Mouse (Mus musculus) thymus, adult 2 months (tissue): Measurements from ENCODE around the gene B3gntl1. TPM values are rescaled to one million over a fixed set of nuclear protein-coding genes. Genes with fewer than 3 reads are reported as not detected.

ENCODE experiments used
- DNase-seq: peaks from one replicate; pipeline ENCODE4 v3.0.0; 2021
- H3K27ac ChIP-seq: fragments of 200-500 bp; 2 replicates; pipeline ENCODE4 v1.5.1; 2012; ENCODE audit warnings: low read length, control low read depth; ENCODE audit not compliant: control insufficient read depth, insufficient read depth
- H3K27me3 ChIP-seq: fragments of 200-500 bp; 2 replicates; pipeline ENCODE4 v1.6.1; 2012; ENCODE audit warnings: mild to moderate bottlenecking, low read length, moderate library complexity, mixed read lengths; ENCODE audit not compliant: control insufficient read depth, insufficient read depth
- H3K36me3 ChIP-seq: fragments of 200-500 bp; 2 replicates; pipeline ENCODE4 v1.6.1; 2012; ENCODE audit warnings: mild to moderate bottlenecking, low read length, moderate library complexity; ENCODE audit not compliant: control insufficient read depth, insufficient read depth
- H3K4me1 ChIP-seq: fragments of 200-500 bp; replicated peaks from 2 replicates; pipeline ENCODE4 v1.6.1; 2012; ENCODE audit warnings: low read length; ENCODE audit not compliant: control insufficient read depth, insufficient read depth
- H3K4me3 ChIP-seq: fragments of 200-500 bp; 2 replicates; pipeline ENCODE4 v1.5.1; 2012; ENCODE audit warnings: mild to moderate bottlenecking, low read length, control low read depth, moderate library complexity; ENCODE audit not compliant: control insufficient read depth, insufficient read depth
- CTCF ChIP-seq: fragments of 200-500 bp; IDR thresholded peaks from 2 replicates; pipeline ENCODE4 v1.5.1; 2012; ENCODE audit warnings: mild to moderate bottlenecking, control low read depth, low read length, moderate library complexity, borderline replicate concordance; ENCODE audit not compliant: control insufficient read depth, poor library complexity, insufficient read depth; ENCODE audit errors: extremely low read depth
- POLR2A ChIP-seq: fragments of 200-500 bp; IDR thresholded peaks from 2 replicates; pipeline ENCODE4 v1.6.1; 2012; ENCODE audit warnings: mild to moderate bottlenecking, low read length, control low read depth, moderate library complexity; ENCODE audit not compliant: control insufficient read depth, poor library complexity, insufficient read depth; ENCODE audit errors: extremely low read depth
- WGBS: fragments of 180-500 bp; shearing (Covaris S2); methylation state at CpG from one replicate; pipeline ENCODE4 v1.1.7; 2018; 5-methylcytosine and 5-hydroxymethylcytosine counted together
- polyA plus RNA-seq: library from polyadenylated mRNA; depleted of rRNA; stranded (reverse); fragments of >200 nt; gene quantifications from 2 replicates; pipeline ENCODE4 v1.2.3, GENCODE M21; 2012

B3gntl1 gene
- polyA plus RNA-seq, 1 experiment: 6.8 TPM

DNA sequence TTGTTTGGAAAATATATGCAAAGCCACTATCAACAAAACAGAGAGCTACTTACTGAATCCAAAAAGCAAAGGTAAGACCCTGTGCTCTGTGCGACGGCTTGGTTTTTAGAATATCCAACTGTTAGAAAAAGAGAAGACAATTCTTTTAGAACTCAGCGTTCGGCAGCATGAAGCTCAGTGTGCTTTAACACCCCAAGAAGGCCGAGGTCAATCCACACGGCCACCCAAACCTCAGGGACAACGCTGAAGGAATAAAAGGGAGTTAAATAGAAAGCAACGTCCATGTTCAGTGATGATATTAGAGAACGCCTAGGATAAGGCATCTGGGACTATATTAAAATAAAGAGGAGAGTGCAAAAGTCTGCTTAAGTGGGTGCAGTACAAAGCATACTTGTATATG, 21.4 kb downstream of the B3gntl1 start:
- Histone ChIP-seq H3K4me1 (peaks cover 8% of the 10 kb centered on the region), H3K4me3 (no peak overlapping the region), H3K27me3 (no peaks in the 10 kb centered on the region), H3K27ac (no peak overlapping the region), H3K36me3 (no peaks in the 10 kb centered on the region)
- DNase-seq: no peak
- TF ChIP-seq POLR2A: no peak
- no peak for TF ChIP-seq CTCF
- 98% methylated on average over 9 of the region's 9 CpGs for WGBS

DNA sequence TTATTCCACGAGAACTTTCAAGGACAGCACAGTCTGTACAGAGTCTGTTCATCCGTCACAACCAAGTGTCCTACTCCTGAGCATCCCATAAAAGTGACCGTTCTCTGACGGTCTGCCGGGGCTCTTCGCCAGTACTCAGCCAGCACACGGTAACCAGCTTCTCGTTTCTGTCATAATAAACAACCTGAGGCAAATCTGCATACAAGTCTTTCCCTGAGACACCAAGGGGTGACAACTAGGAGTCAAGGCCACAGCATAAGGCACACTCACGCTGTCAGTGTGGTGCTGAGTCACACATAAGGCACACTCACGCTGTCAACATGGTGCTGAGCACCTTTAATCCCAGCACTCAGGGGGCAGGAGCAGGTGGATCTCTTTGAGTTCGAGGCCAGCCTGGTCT, 22.3 kb downstream of the B3gntl1 start:
- Histone ChIP-seq H3K27me3 (no peaks in the 10 kb centered on the region), H3K36me3 (no peaks in the 10 kb centered on the region), H3K4me1 (peaks cover 6% of the 10 kb centered on the region), H3K27ac (no peak overlapping the region), H3K4me3 (no peak overlapping the region)
- TF ChIP-seq CTCF (no peak), POLR2A (no peak)
- no peak for DNase-seq
- WGBS: 96% methylated on average over 11 of the region's 11 CpGs

DNA sequence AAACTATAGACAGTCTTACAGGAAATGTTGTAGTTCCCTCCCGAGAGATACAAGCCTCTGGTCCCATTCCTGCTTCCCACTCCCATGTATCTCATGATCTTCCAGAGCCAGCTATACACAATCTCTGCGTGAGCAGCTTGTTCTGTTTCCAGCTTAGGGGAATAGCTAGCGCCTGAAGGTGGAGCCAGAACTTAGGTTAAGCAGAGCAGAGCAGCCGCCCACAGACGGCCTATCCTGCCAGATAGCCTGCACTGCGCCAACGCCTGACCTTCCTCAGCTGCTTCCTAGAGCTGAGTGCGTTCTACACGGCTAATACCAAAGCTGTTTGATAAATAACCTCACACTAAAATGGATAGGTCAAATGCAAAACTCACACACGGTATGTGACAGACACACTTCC, 23.1 kb downstream of the B3gntl1 start:
- DNase-seq: no peak

DNA sequence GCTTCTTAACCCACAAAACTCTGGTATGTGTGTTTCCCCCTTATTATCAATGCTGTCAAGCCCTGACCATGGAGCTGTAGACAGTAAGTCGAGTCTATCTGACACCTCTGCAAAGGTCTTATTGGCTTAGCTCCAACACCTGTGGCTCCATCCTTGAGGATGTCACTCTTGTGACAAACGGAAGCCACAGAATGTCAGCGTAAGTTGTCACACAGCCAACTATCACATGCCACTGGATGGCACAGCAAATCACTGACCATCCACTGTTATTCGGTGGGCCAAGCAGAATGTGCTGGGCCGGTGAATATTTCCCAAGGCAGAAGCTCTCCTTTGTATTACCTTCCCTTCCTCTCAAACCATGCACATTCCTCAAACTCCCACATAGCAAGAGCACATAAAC, 24.8 kb downstream of the B3gntl1 start:
- no peak for TF ChIP-seq CTCF
- no peak for TF ChIP-seq POLR2A
- H3K4me3 ChIP-seq: no peak overlapping the region
- DNase-seq: no peak
- no peaks in the 10 kb centered on the region for H3K27me3 ChIP-seq
- no peaks in the 10 kb centered on the region for H3K4me1 ChIP-seq
- WGBS: 94% methylated on average over 5 of the region's 5 CpGs
- H3K36me3 ChIP-seq: no peaks in the 10 kb centered on the region
- no peak overlapping the region for H3K27ac ChIP-seq

More for the DNA sequence above, 23.1 kb downstream of the B3gntl1 start:
- no peaks in the 10 kb centered on the region for H3K36me3 ChIP-seq
- H3K4me1 ChIP-seq: no peaks in the 10 kb centered on the region
- no peak overlapping the region for H3K4me3 ChIP-seq
- no peak overlapping the region for H3K27ac ChIP-seq
- 89% methylated on average over 10 of the region's 10 CpGs for WGBS
- H3K27me3 ChIP-seq: no peaks in the 10 kb centered on the region
- no peak for TF ChIP-seq CTCF

DNA sequence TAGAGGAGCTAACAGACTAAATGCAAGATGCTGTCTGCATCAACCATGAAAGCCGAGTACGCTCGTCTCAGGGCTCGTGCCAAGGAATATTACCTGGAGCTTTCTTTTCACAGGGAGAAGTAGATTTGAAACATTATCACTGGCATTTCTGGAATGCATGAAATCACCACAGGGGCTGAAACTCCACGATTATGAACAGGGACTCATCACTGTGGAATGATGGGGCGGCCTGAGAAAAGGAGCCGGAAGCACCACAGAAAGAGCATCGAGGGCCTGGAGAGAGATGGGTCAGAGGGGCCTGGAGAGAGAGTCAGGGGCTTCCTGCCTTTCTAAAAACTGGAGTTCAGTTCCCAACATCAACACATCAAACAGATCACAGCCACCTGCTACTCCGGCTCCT, 25.6 kb downstream of the B3gntl1 start:
- TF ChIP-seq POLR2A (no peak), CTCF (no peak)
- DNase-seq: no peak
- Histone ChIP-seq H3K27me3 (no peaks in the 10 kb centered on the region), H3K36me3 (no peaks in the 10 kb centered on the region), H3K4me3 (no peak overlapping the region), H3K27ac (no peak overlapping the region), H3K4me1 (no peaks in the 10 kb centered on the region)
- WGBS: 94% methylated on average over 9 of the region's 9 CpGs

DNA sequence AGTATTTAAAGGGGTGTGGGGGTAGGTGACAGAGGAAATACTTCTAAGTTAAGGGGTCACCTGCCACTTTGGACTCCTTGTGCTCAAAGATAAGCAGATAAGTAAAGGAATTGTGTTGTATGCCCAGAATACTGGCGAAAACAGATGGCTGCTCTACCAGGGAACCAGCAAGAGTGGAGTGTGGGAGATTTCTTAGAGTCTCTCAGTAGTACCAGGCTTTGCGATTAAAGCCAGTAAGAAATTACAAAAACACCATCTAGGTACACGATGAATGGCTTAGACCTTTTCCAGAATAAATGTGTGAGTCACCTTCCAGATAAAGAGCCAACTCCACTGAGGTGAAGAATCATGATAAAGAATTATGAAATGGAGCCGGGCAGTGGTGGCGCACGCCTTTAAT, 27.6 kb downstream of the B3gntl1 start:
- Histone ChIP-seq H3K36me3 (no peaks in the 10 kb centered on the region), H3K4me1 (no peaks in the 10 kb centered on the region), H3K27me3 (no peaks in the 10 kb centered on the region), H3K4me3 (no peak overlapping the region), H3K27ac (no peak overlapping the region)
- no peak for DNase-seq
- TF ChIP-seq CTCF: no peak
- TF ChIP-seq POLR2A: no peak
- WGBS: 98% methylated on average over 6 of the region's 6 CpGs

DNA sequence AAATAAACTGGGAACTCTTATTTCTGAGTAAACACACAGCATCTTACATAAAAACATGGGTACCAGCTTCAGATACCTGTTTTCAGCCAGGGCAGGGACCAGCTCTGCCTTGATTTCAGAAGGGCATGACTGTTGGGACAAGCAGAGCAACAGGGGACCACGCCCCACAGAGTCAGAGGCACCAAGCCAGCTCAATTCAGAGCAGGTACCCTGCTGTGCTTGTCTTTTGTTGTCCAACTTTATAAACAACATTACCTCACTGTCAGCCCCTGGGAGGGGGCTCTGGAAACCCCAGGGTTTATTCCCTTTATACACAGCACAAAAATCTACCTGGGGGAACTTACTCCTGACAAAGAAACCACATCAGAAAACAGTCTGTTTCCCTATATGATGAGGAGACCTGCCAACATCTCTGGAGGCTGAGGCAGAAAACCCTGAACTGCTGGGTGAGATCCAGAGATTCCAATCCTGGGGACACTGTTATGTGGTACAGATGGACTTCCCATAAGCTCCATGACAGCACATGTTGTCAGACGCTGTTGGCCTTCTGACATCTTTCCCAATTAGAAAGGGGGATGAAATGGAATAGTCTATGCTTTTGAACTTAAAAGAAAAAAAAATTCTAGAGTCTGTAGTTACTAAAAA, 31.3 kb downstream of the B3gntl1 start:
- 0 out of 2 replicates have a peak, but pooled peaks cover 4% of the 10 kb centered on the region for H3K36me3 ChIP-seq

More for the DNA sequence above, 31.3 kb downstream of the B3gntl1 start:
- DNase-seq: no peak
- H3K27me3 ChIP-seq: no peaks in the 10 kb centered on the region
- no peak overlapping the region for H3K27ac ChIP-seq
- H3K4me1 ChIP-seq: no peaks in the 10 kb centered on the region
- WGBS: 91% methylated on average over 2 of the region's 2 CpGs
- no peak for TF ChIP-seq CTCF
- H3K4me3 ChIP-seq: no peak overlapping the region
